Mouse (Mus musculus): ENCODE results near the gene Olfr112. TPM values are rescaled to one million over a fixed set of nuclear protein-coding genes. Genes with fewer than 3 reads are reported as not detected.
"Not testable (repeated sequence)": the region's sequence is repeated elsewhere in the genome, so short reads cannot be mapped to it uniquely, and the experiment has no call there.

Gene Olfr112
- polyA plus RNA-seq (2016; fragmentation: Nextera tagmentation; extraction: Ambion mirVana), result not detected in 2 replicates

GRCm38 (mm10) chr17:37569351-37569750 lies at the start of gene Olfr112:
Gene Olfr112 (minus strand): TSS chr17:37569451.
- H3K9me3 ChIP-seq, result 0 out of 2 replicates have a peak, but pooled peaks cover 2% of the 10 kb centered on the region
- no peaks in the 10 kb centered on the region for H3K27me3 ChIP-seq
- no peak within 1 kb of the TSS for H3K9ac ChIP-seq
- no peak for ATAC-seq (ENCODE audit: insufficient number of reproducible peaks, insufficient read depth, low FRiP score, low TSS enrichment)
- H3K4me3 ChIP-seq, result no peak within 1 kb of the TSS
- H3K4me2 ChIP-seq (replicated peaks), result no peak within 1 kb of the TSS
- no peaks in the 10 kb centered on the region for H3K4me1 ChIP-seq
- no peaks in the 10 kb centered on the region for H3K36me3 ChIP-seq
- H3K27ac ChIP-seq, result no peak within 1 kb of the TSS

GRCm38 (mm10) chr17:37592643-37593042 lies 23.4 kb upstream of the Olfr112 start, which contains the start of gene Olfr114:
Gene Olfr114 (minus strand): TSS chr17:37592743.
- H3K27ac ChIP-seq, result no peak within 1 kb of the TSS
- no peak for ATAC-seq (ENCODE audit: insufficient number of reproducible peaks, insufficient read depth, low FRiP score, low TSS enrichment)

GRCm38 (mm10) chr17:37577563-37577962 lies 8.3 kb upstream of the Olfr112 start, which contains the start of gene Olfr113:
Gene Olfr113 (minus strand): TSS chr17:37577663.
- H3K27me3 ChIP-seq, result no peaks in the 10 kb centered on the region
- H3K4me1 ChIP-seq, result no peaks in the 10 kb centered on the region
- no peak within 1 kb of the TSS for H3K9ac ChIP-seq
- no peaks in the 10 kb centered on the region for H3K9me3 ChIP-seq
- no peak within 1 kb of the TSS for H3K27ac ChIP-seq
- H3K4me2 ChIP-seq (replicated peaks), result no peak within 1 kb of the TSS
- H3K4me3 ChIP-seq, result no peak within 1 kb of the TSS
- H3K36me3 ChIP-seq, result no peaks in the 10 kb centered on the region
- ATAC-seq (ENCODE audit: insufficient number of reproducible peaks, insufficient read depth, low FRiP score, low TSS enrichment), result no peak

More at GRCm38 (mm10) chr17:37592643-37593042, 23.4 kb upstream of the Olfr112 start, which contains the start of gene Olfr114:
- H3K27me3 ChIP-seq, result no peaks in the 10 kb centered on the region
- no peaks in the 10 kb centered on the region for H3K36me3 ChIP-seq
- H3K4me1 ChIP-seq, result no peaks in the 10 kb centered on the region
- no peak within 1 kb of the TSS for H3K9ac ChIP-seq
- no peaks in the 10 kb centered on the region for H3K9me3 ChIP-seq
- H3K4me2 ChIP-seq (replicated peaks), result no peak within 1 kb of the TSS
- no peak within 1 kb of the TSS for H3K4me3 ChIP-seq

- no peaks in the 10 kb centered on the region for H3K4me1 ChIP-seq
- ATAC-seq (ENCODE audit: insufficient number of reproducible peaks, insufficient read depth, low FRiP score, low TSS enrichment), result no peak
- no peak overlapping the region for H3K4me3 ChIP-seq
- no peak overlapping the region for H3K27ac ChIP-seq
- H3K36me3 ChIP-seq, result no peaks in the 10 kb centered on the region
- WGBS, result 62% methylated on average over 1 of the region's 1 CpGs
- no peaks in the 10 kb centered on the region for H3K27me3 ChIP-seq
- no peak overlapping the region for H3K9ac ChIP-seq
- H3K9me3 ChIP-seq, result no peaks in the 10 kb centered on the region
- H3K4me2 ChIP-seq (replicated peaks), result no peak overlapping the region
These were observed 10.2 kb downstream of the Olfr112 start for GRCm38 (mm10) chr17:37558913-37559615.

GRCm38 (mm10) chr17:37543800-37544435 lies 25.3 kb downstream of the Olfr112 start:
- Histone ChIP-seq H3K4me2 (replicated peaks) (no peak overlapping the region), H3K4me3 (no peak overlapping the region), H3K36me3 (no peaks in the 10 kb centered on the region), H3K9me3 (no peaks in the 10 kb centered on the region), H3K27me3 (no peaks in the 10 kb centered on the region), H3K4me1 (no peaks in the 10 kb centered on the region), H3K27ac (no peak overlapping the region), H3K9ac (no peak overlapping the region)
- WGBS, result 39% methylated on average over 3 of the region's 3 CpGs
- ATAC-seq (ENCODE audit: insufficient number of reproducible peaks, insufficient read depth, low FRiP score, low TSS enrichment), result no peak

- no peak for ATAC-seq (ENCODE audit: insufficient number of reproducible peaks, insufficient read depth, low FRiP score, low TSS enrichment)
- Histone ChIP-seq H3K4me1 (no peaks in the 10 kb centered on the region), H3K36me3 (no peaks in the 10 kb centered on the region), H3K4me2 (replicated peaks) (no peak overlapping the region), H3K27me3 (no peaks in the 10 kb centered on the region), H3K4me3 (no peak overlapping the region), H3K27ac (no peak overlapping the region), H3K9me3 (no peaks in the 10 kb centered on the region), H3K9ac (no peak overlapping the region)
- WGBS, result 87% methylated on average over 4 of the region's 4 CpGs
These were observed 27.7 kb downstream of the Olfr112 start for GRCm38 (mm10) chr17:37541454-37542119.

- H3K9me3 ChIP-seq; H3K4me2 ChIP-seq (replicated peaks); H3K36me3 ChIP-seq; H3K4me3 ChIP-seq; H3K4me1 ChIP-seq; H3K9ac ChIP-seq; H3K27ac ChIP-seq; H3K27me3 ChIP-seq; ATAC-seq (ENCODE audit: insufficient number of reproducible peaks, insufficient read depth, low FRiP score, low TSS enrichment): not testable (repeated sequence)
- WGBS, result 44% methylated on average over 1 of the region's 1 CpGs
These were observed 30.8 kb downstream of the Olfr112 start for GRCm38 (mm10) chr17:37538416-37538815.

- no peaks in the 10 kb centered on the region for H3K4me1 ChIP-seq
- H3K4me3 ChIP-seq, result no peak overlapping the region
- ATAC-seq (ENCODE audit: insufficient number of reproducible peaks, insufficient read depth, low FRiP score, low TSS enrichment), result no peak
- H3K36me3 ChIP-seq, result no peaks in the 10 kb centered on the region
- H3K4me2 ChIP-seq (replicated peaks), result no peak overlapping the region
- H3K27me3 ChIP-seq, result no peaks in the 10 kb centered on the region
- no peak overlapping the region for H3K27ac ChIP-seq
- H3K9ac ChIP-seq, result no peak overlapping the region
- H3K9me3 ChIP-seq, result no peaks in the 10 kb centered on the region
These were observed 34.1 kb downstream of the Olfr112 start for GRCm38 (mm10) chr17:37535173-37535572.

- not testable (repeated sequence) for H3K4me3 ChIP-seq; H3K9me3 ChIP-seq; H3K9ac ChIP-seq; H3K36me3 ChIP-seq; H3K27me3 ChIP-seq; H3K4me2 ChIP-seq (replicated peaks); ATAC-seq (ENCODE audit: insufficient number of reproducible peaks, insufficient read depth, low FRiP score, low TSS enrichment); H3K4me1 ChIP-seq; H3K27ac ChIP-seq
- WGBS, result 68% methylated on average over 1 of the region's 1 CpGs
These were observed 43.8 kb downstream of the Olfr112 start for GRCm38 (mm10) chr17:37525427-37525826.

GRCm38 (mm10) chr17:37524612-37525011 lies 44.6 kb downstream of the Olfr112 start:
- not testable (repeated sequence) for H3K4me2 ChIP-seq (replicated peaks); H3K27me3 ChIP-seq; H3K4me1 ChIP-seq; H3K36me3 ChIP-seq; H3K4me3 ChIP-seq; H3K9me3 ChIP-seq; H3K9ac ChIP-seq; H3K27ac ChIP-seq; ATAC-seq (ENCODE audit: insufficient number of reproducible peaks, insufficient read depth, low FRiP score, low TSS enrichment)
